8 mouse cellular contexts compared by ENCODE assay signal in genomic region chr19:28758854-28759253, GRCm38 (mm10).
DNase-seq lines count a peak whose midpoint lies in the region; ATAC-seq and TF ChIP-seq lines count a peak whose summit lies in the region.

No protein-coding gene starts in this region.

- no peak overlapping the region for H3K27ac ChIP-seq in spleen, adult 2 months (ENCODE audit: insufficient read depth, low read length)
- H3K27ac ChIP-seq in limb, embryonic 14.5 days (replicated peaks; ENCODE audit: low read depth, low read length), result no peak overlapping the region

- H3K9me3 ChIP-seq in limb, embryonic 14.5 days (ENCODE audit: control insufficient read depth, low read length), result no peaks in the 10 kb centered on the region

- no peak for ATAC-seq in limb, embryonic 14.5 days (ENCODE audit: low FRiP score, low read depth)
- ATAC-seq in erythroid progenitor cell, adult 5-6 weeks (replicated peaks; ENCODE audit: low FRiP score, poor library complexity, severe bottlenecking), result no peak

- peak; percentile 61; the same call in 1 of the 2 replicates for TF ChIP-seq CTCF in spleen, adult 2 months (IDR thresholded peaks at IDR 0.05; ENCODE audit: extremely low read depth, insufficient read depth, insufficient read length, insufficient replicate concordance)

- no peak overlapping the region for H3K9ac ChIP-seq in limb, embryonic 14.5 days (ENCODE audit: low read depth, low read length, severe bottlenecking)

- no peaks in the 10 kb centered on the region for H3K4me1 ChIP-seq in spleen, adult 2 months (ENCODE audit: control insufficient read depth, insufficient read depth, insufficient read length)
- H3K4me1 ChIP-seq in limb, embryonic 14.5 days (ENCODE audit: control insufficient read depth, insufficient read depth, low read length), result no peaks in the 10 kb centered on the region

- no peaks in the 10 kb centered on the region for H3K27me3 ChIP-seq in spleen, adult 2 months (ENCODE audit: control insufficient read depth, insufficient read depth, low read length)
- H3K27me3 ChIP-seq in limb, embryonic 14.5 days (ENCODE audit: control insufficient read depth, insufficient read depth, low read length), result no peaks in the 10 kb centered on the region

- H3K4me2 ChIP-seq in limb, embryonic 14.5 days (replicated peaks; ENCODE audit: low read depth, low read length, severe bottlenecking), result no peak overlapping the region

- TF ChIP-seq POLR2A in spleen, adult 2 months (IDR thresholded peaks at IDR 0.05; ENCODE audit: low read depth, low read length), result no peak
- no peak for TF ChIP-seq POLR2A in limb, embryonic 14.5 days (IDR thresholded peaks at IDR 0.05; ENCODE audit: borderline replicate concordance, extremely low read depth, insufficient read depth, insufficient read length)

- no peaks in the 10 kb centered on the region for H3K36me3 ChIP-seq in spleen, adult 2 months (ENCODE audit: control insufficient read depth, insufficient read depth, low read length)
- no peaks in the 10 kb centered on the region for H3K36me3 ChIP-seq in limb, embryonic 14.5 days (ENCODE audit: control insufficient read depth, insufficient read depth, low read length)

- H3K4me3 ChIP-seq in spleen, adult 2 months (ENCODE audit: extremely low read depth, insufficient read depth, insufficient read length), result no peak overlapping the region
- H3K4me3 ChIP-seq in limb, embryonic 14.5 days (replicated peaks; ENCODE audit: low read length), result no peak overlapping the region

- DNase-seq in spleen, adult 2 months (ENCODE audit: low read depth in 1 of 2, low spot score in 2 of 2), result peak in 1 of 2 experiments; percentile 14
- no peak for DNase-seq in spleen, adult 12 weeks (ENCODE audit: low spot score)
- peak; percentile 69 for DNase-seq in brain, adult 2 months (ENCODE audit: low read depth, low spot score)
- DNase-seq in fibroblast of lung, adult 2 months (ENCODE audit: low read depth), result peak; percentile 44
- DNase-seq in kidney, adult 9 months, result peak; percentile 79
- DNase-seq in limb, embryonic 14.5 days (ENCODE audit: low spot score), result peak; percentile 51
- peak; percentile 70 for DNase-seq in retina, postnatal 1 day

- 47% methylated on average over 7 of the region's 7 CpGs for WGBS in spleen, adult 2 months
- WGBS in limb, embryonic 14.5 days, result 42% methylated on average over 7 of the region's 7 CpGs
